Mouse (Mus musculus) liver, embryonic 12.5 days (tissue): ENCODE results near the gene H2-D1. TPM values are rescaled to one million over a fixed set of nuclear protein-coding genes. Genes with fewer than 3 reads are reported as not detected.

ENCODE experiments used
- ATAC-seq: fragments of 200-750 bp; cut with Nextera tagmentation; 2 replicates; pipeline ENCODE4 v1.8.0; 2017; ENCODE audit warnings: moderate number of reproducible peaks, mild to moderate bottlenecking, moderate library complexity
- H3K27ac ChIP-seq: fragments of 300-500 bp; sonication (generic); 2 replicates; pipeline ENCODE4 v1.5.1; 2016; ENCODE audit warnings: mild to moderate bottlenecking
- H3K27me3 ChIP-seq: fragments of 300-500 bp; sonication (generic); replicated peaks from 2 replicates; pipeline ENCODE4 v1.6.1; 2016; ENCODE audit warnings: mild to moderate bottlenecking, moderate library complexity
- H3K36me3 ChIP-seq: fragments of 300-500 bp; sonication (generic); 2 replicates; pipeline ENCODE4 v1.6.1; 2016; ENCODE audit warnings: mild to moderate bottlenecking, moderate library complexity
- H3K4me1 ChIP-seq: fragments of 300-500 bp; sonication (generic); 2 replicates; pipeline ENCODE4 v1.6.1; 2016
- H3K4me2 ChIP-seq: fragments of 300-500 bp; sonication (generic); 2 replicates; pipeline ENCODE4 v1.6.1; 2016; ENCODE audit warnings: mild to moderate bottlenecking, moderate library complexity
- H3K4me3 ChIP-seq: fragments of 300-500 bp; sonication (generic); 2 replicates; pipeline ENCODE4 v1.5.1; 2016; ENCODE audit warnings: mild to moderate bottlenecking, moderate library complexity
- H3K9ac ChIP-seq: fragments of 300-500 bp; sonication (generic); 2 replicates; pipeline ENCODE4 v1.6.1; 2016; ENCODE audit warnings: mild to moderate bottlenecking, moderate library complexity
- H3K9me3 ChIP-seq: fragments of 300-500 bp; sonication (generic); replicated peaks from 2 replicates; pipeline ENCODE4 v1.6.1; 2016; ENCODE audit warnings: mild to moderate bottlenecking, moderate library complexity
- WGBS: fragments of 180-500 bp; shearing (Covaris S2); methylation state at CpG from one replicate; pipeline ENCODE4 v1.1.7; 2016; ENCODE audit not compliant: insufficient replicate concordance; 5-methylcytosine and 5-hydroxymethylcytosine counted together
- polyA plus RNA-seq: library from polyadenylated mRNA; unstranded; fragments of >200 nt; fragmentation: Nextera tagmentation; extraction: Ambion mirVana; gene quantifications from 2 replicates; pipeline ENCODE4 v1.2.1, GENCODE M21; 2016

H2-D1 gene
- polyA plus RNA-seq, 1 experiment from 2014 or later: 72.5 TPM

- Histone ChIP-seq H3K4me2 (no peak overlapping the region), H3K4me3 (no peak overlapping the region), H3K9ac (no peak overlapping the region), H3K36me3 (peaks cover 3% of the 10 kb centered on the region; the same call in 1 of the 2 replicates), H3K27ac (no peak overlapping the region), H3K9me3 (no peaks in the 10 kb centered on the region), H3K27me3 (peaks cover 19% of the 10 kb centered on the region), H3K4me1 (peaks cover 42% of the 10 kb centered on the region)
- 72% methylated on average over 13 of the region's 13 CpGs for WGBS
- no peak for ATAC-seq
Observed at GRCm38 (mm10) chr17:35261651-35262050, 879 bp upstream of the H2-D1 start.

- H3K9me3 ChIP-seq: no peaks in the 10 kb centered on the region
- peaks cover 30% of the 10 kb centered on the region for H3K4me1 ChIP-seq
- H3K36me3 ChIP-seq: peaks cover 6% of the 10 kb centered on the region; the same call in 1 of the 2 replicates
- H3K27ac ChIP-seq: peak overlapping the region; percentile 73
- WGBS: 1% methylated on average over 31 of the region's 31 CpGs
- H3K4me2 ChIP-seq: peak overlapping the region; percentile 100
- peak overlapping the region; percentile 84 for H3K4me3 ChIP-seq
- peaks cover 18% of the 10 kb centered on the region for H3K27me3 ChIP-seq
- H3K9ac ChIP-seq: peak overlapping the region; percentile 90
- 0 out of 2 replicates have a peak, but pooled peaks have one; percentile 5 for ATAC-seq
Observed at GRCm38 (mm10) chr17:35263523-35263883, 973 bp downstream of the H2-D1 start.

- 50% methylated on average over 1 of the region's 1 CpGs for WGBS
- Histone ChIP-seq H3K27me3 (peaks cover 14% of the 10 kb centered on the region), H3K36me3 (peaks cover 6% of the 10 kb centered on the region; the same call in 1 of the 2 replicates), H3K9ac (no peak overlapping the region), H3K9me3 (no peaks in the 10 kb centered on the region), H3K27ac (no peak overlapping the region), H3K4me3 (no peak overlapping the region), H3K4me1 (peaks cover 13% of the 10 kb centered on the region), H3K4me2 (no peak overlapping the region)
- no peak for ATAC-seq
Observed at GRCm38 (mm10) chr17:35267399-35268086, 5.0 kb downstream of the H2-D1 start.

GRCm38 (mm10) chr17:35269653-35270347 lies 7.3 kb downstream of the H2-D1 start:
- no peak for ATAC-seq
- no peak overlapping the region for H3K4me3 ChIP-seq
- H3K4me2 ChIP-seq: no peak overlapping the region
- H3K4me1 ChIP-seq: 0 out of 2 replicates have a peak, but pooled peaks cover 3% of the 10 kb centered on the region
- peaks cover 6% of the 10 kb centered on the region; the same call in 1 of the 2 replicates for H3K36me3 ChIP-seq
- WGBS: 23% methylated on average over 3 of the region's 3 CpGs
- no peaks in the 10 kb centered on the region; the same call in 1 of the 2 replicates for H3K9me3 ChIP-seq
- no peak overlapping the region for H3K9ac ChIP-seq
- H3K27ac ChIP-seq: no peak overlapping the region
- H3K27me3 ChIP-seq: 0 out of 2 replicates have a peak, but pooled peaks cover under 1% of the 10 kb centered on the region

GRCm38 (mm10) chr17:35272249-35272648 lies 9.7 kb downstream of the H2-D1 start:
- WGBS: 42% methylated on average over 3 of the region's 3 CpGs
- peaks cover 25% of the 10 kb centered on the region for H3K27me3 ChIP-seq
- no peaks in the 10 kb centered on the region for H3K36me3 ChIP-seq
- ATAC-seq: no peak
- H3K4me2 ChIP-seq: no peak overlapping the region
- 0 out of 2 replicates have a peak, but pooled peaks cover 3% of the 10 kb centered on the region for H3K4me1 ChIP-seq
- no peak overlapping the region for H3K4me3 ChIP-seq
- H3K9me3 ChIP-seq: no peaks in the 10 kb centered on the region; the same call in 1 of the 2 replicates
- no peak overlapping the region for H3K9ac ChIP-seq
- H3K27ac ChIP-seq: no peak overlapping the region

- H3K27ac ChIP-seq: no peak overlapping the region
- 0 out of 2 replicates have a peak, but pooled peaks cover 3% of the 10 kb centered on the region for H3K4me1 ChIP-seq
- 6% methylated on average over 11 of the region's 11 CpGs for WGBS
- peaks cover 35% of the 10 kb centered on the region for H3K27me3 ChIP-seq
- H3K4me2 ChIP-seq: no peak overlapping the region
- H3K4me3 ChIP-seq: no peak overlapping the region
- no peaks in the 10 kb centered on the region for H3K36me3 ChIP-seq
- peak; percentile 44; the same call in 1 of the 2 replicates for ATAC-seq
- no peak overlapping the region for H3K9ac ChIP-seq
- H3K9me3 ChIP-seq: no peaks in the 10 kb centered on the region; the same call in 1 of the 2 replicates
Observed at GRCm38 (mm10) chr17:35274770-35275169, 12.2 kb downstream of the H2-D1 start.

GRCm38 (mm10) chr17:35276304-35276864 lies 13.9 kb downstream of the H2-D1 start:
- H3K4me1 ChIP-seq: 0 out of 2 replicates have a peak, but pooled peaks cover 3% of the 10 kb centered on the region
- H3K9ac ChIP-seq: no peak overlapping the region
- WGBS: 19% methylated on average over 13 of the region's 13 CpGs
- H3K36me3 ChIP-seq: no peaks in the 10 kb centered on the region
- H3K9me3 ChIP-seq: no peaks in the 10 kb centered on the region; the same call in 1 of the 2 replicates
- no peak overlapping the region for H3K27ac ChIP-seq
- no peak overlapping the region for H3K4me2 ChIP-seq
- ATAC-seq: no peak
- peaks cover 35% of the 10 kb centered on the region for H3K27me3 ChIP-seq
- no peak overlapping the region for H3K4me3 ChIP-seq

GRCm38 (mm10) chr17:35278049-35278448 lies 15.5 kb downstream of the H2-D1 start:
- ATAC-seq: no peak
- 71% methylated on average over 8 of the region's 8 CpGs for WGBS
- peaks cover 35% of the 10 kb centered on the region for H3K27me3 ChIP-seq
- no peak overlapping the region for H3K4me2 ChIP-seq
- H3K4me3 ChIP-seq: no peak overlapping the region
- no peak overlapping the region for H3K27ac ChIP-seq
- no peak overlapping the region for H3K9ac ChIP-seq
- H3K4me1 ChIP-seq: 0 out of 2 replicates have a peak, but pooled peaks cover 3% of the 10 kb centered on the region
- H3K36me3 ChIP-seq: no peaks in the 10 kb centered on the region
- H3K9me3 ChIP-seq: no peaks in the 10 kb centered on the region

- Histone ChIP-seq H3K4me1 (0 out of 2 replicates have a peak, but pooled peaks cover 3% of the 10 kb centered on the region), H3K4me3 (no peak overlapping the region), H3K36me3 (no peaks in the 10 kb centered on the region), H3K4me2 (no peak overlapping the region), H3K27me3 (peaks cover 37% of the 10 kb centered on the region), H3K9me3 (no peaks in the 10 kb centered on the region), H3K27ac (no peak overlapping the region), H3K9ac (no peak overlapping the region)
- 69% methylated on average over 13 of the region's 13 CpGs for WGBS
- ATAC-seq: no peak
Observed at GRCm38 (mm10) chr17:35278957-35279688, 16.6 kb downstream of the H2-D1 start.

GRCm38 (mm10) chr17:35280276-35280675 lies 17.7 kb downstream of the H2-D1 start:
- Histone ChIP-seq H3K9ac (no peak overlapping the region), H3K36me3 (no peaks in the 10 kb centered on the region), H3K4me2 (no peak overlapping the region), H3K27ac (no peak overlapping the region), H3K4me1 (no peaks in the 10 kb centered on the region), H3K9me3 (no peaks in the 10 kb centered on the region), H3K27me3 (peaks cover 36% of the 10 kb centered on the region), H3K4me3 (no peak overlapping the region)
- no peak for ATAC-seq
- 53% methylated on average over 3 of the region's 3 CpGs for WGBS

- Histone ChIP-seq H3K4me3 (no peak overlapping the region), H3K4me1 (no peaks in the 10 kb centered on the region), H3K27me3 (peaks cover 23% of the 10 kb centered on the region), H3K4me2 (no peak overlapping the region), H3K9ac (no peak overlapping the region), H3K9me3 (no peaks in the 10 kb centered on the region), H3K27ac (no peak overlapping the region), H3K36me3 (no peaks in the 10 kb centered on the region)
- ATAC-seq: no peak
Observed at GRCm38 (mm10) chr17:35285431-35285830, 22.9 kb downstream of the H2-D1 start.
